Mouse (Mus musculus) liver, postnatal 0 days (tissue): ENCODE results near the gene Leng1. TPM values are rescaled to one million over a fixed set of nuclear protein-coding genes. Genes with fewer than 3 reads are reported as not detected.
A peak's percentile ranks its signal among the peaks of the same experiment; 100 is the strongest.
"Not testable (repeated sequence)": the region's sequence is repeated elsewhere in the genome, so short reads cannot be mapped to it uniquely, and the experiment has no call there.

Experiments used
- ATAC-seq: fragments of 200-750 bp; cut with Nextera tagmentation; 2 replicates; pipeline ENCODE4 v1.8.0; 2017; ENCODE audit warnings: mild to moderate bottlenecking, moderate library complexity
- DNase-seq: peaks from one replicate; pipeline ENCODE4 v3.0.0-alpha.2; 2016
- H3K27ac ChIP-seq: fragments of 300-500 bp; sonication (generic); 2 replicates; pipeline ENCODE4 v1.5.1; 2014; ENCODE audit warnings: antibody characterized with exemption, moderate library complexity, mild to moderate bottlenecking, low read depth
- H3K27me3 ChIP-seq: fragments of 300-500 bp; sonication (generic); 2 replicates; pipeline ENCODE4 v1.6.1; 2014; ENCODE audit warnings: low read length, control low read depth, mixed read lengths; ENCODE audit not compliant: insufficient read depth
- H3K36me3 ChIP-seq: fragments of 300-500 bp; sonication (generic); replicated peaks from 2 replicates; pipeline ENCODE4 v1.6.1; 2014; ENCODE audit warnings: mild to moderate bottlenecking, control low read depth, low read length, moderate library complexity, mixed read lengths; ENCODE audit not compliant: insufficient read depth
- H3K4me1 ChIP-seq: fragments of 300-500 bp; sonication (generic); 2 replicates; pipeline ENCODE4 v1.6.1; 2014; ENCODE audit warnings: antibody characterized with exemption, mild to moderate bottlenecking, control low read depth; ENCODE audit not compliant: insufficient read depth
- H3K4me2 ChIP-seq: fragments of 300-500 bp; sonication (generic); 2 replicates; pipeline ENCODE4 v1.6.1; 2014; ENCODE audit warnings: low read depth, mild to moderate bottlenecking, low read length, moderate library complexity, mixed read lengths
- H3K4me3 ChIP-seq: fragments of 300-500 bp; sonication (generic); 2 replicates; pipeline ENCODE4 v1.5.1; 2014; ENCODE audit warnings: low read depth, low read length
- H3K9ac ChIP-seq: fragments of 300-500 bp; sonication (generic); replicated peaks from 2 replicates; pipeline ENCODE4 v1.6.1; 2014; ENCODE audit warnings: mild to moderate bottlenecking, moderate library complexity
- H3K9me3 ChIP-seq: fragments of 300-500 bp; sonication (generic); 2 replicates; pipeline ENCODE4 v1.6.1; 2016; ENCODE audit warnings: mild to moderate bottlenecking, control low read depth, low read length, mixed read lengths
- CTCF ChIP-seq: sonication (generic); IDR thresholded peaks from 2 replicates; pipeline ENCODE4 v1.5.1; 2016; ENCODE audit warnings: antibody characterized with exemption, low read depth
- EP300 ChIP-seq: IDR thresholded peaks from 2 replicates; pipeline ENCODE4 v1.6.1; 2016; ENCODE audit warnings: antibody characterized with exemption, low read depth, mild to moderate bottlenecking
- whole genome bisulfite sequencing: fragments of 180-500 bp; shearing (Covaris S2); extraction: QIAGEN DNeasy Blood & Tissue Kit; methylation state at CpG from one replicate; pipeline ENCODE4 v1.1.7; 2014; ENCODE audit not compliant: insufficient replicate concordance; 5-methylcytosine and 5-hydroxymethylcytosine counted together
- polyA plus RNA-seq: library from polyadenylated mRNA; unstranded; fragments of >200 nt; fragmentation: Nextera tagmentation; extraction: Ambion mirVana; gene quantifications from 2 replicates; pipeline ENCODE4 v1.2.1, GENCODE M21; 2015

Gene Leng1
- polyA plus RNA-seq, 1 experiment from 2014 or later, result 7.0 TPM

- DNase-seq (peak; percentile 96), ATAC-seq (peak; percentile 93)
- 2% methylated on average over 42 of the region's 42 CpGs for WGBS
- H3K36me3 ChIP-seq, result peaks cover 35% of the 10 kb centered on the region
- peaks cover 11% of the 10 kb centered on the region for H3K4me1 ChIP-seq
- H3K27ac ChIP-seq, result peak within 1 kb of the TSS; percentile 93
- peak within 1 kb of the TSS; percentile 74 for H3K4me3 ChIP-seq
- H3K9me3 ChIP-seq, result no peaks in the 10 kb centered on the region
- H3K27me3 ChIP-seq, result no peaks in the 10 kb centered on the region
- TF ChIP-seq CTCF, result peak; percentile 30
- peak; percentile 72 for TF ChIP-seq EP300
- peak within 1 kb of the TSS; percentile 82 for H3K4me2 ChIP-seq
- H3K9ac ChIP-seq, result peak within 1 kb of the TSS; percentile 72
Measured at GRCm38 (mm10) chr7:3703879-3704441, 38.3 kb upstream of the Leng1 start, which contains the start of gene Rps9. Gene Rps9 (plus strand): TSS chr7:3703993.

- WGBS, result 20% methylated on average over 6 of the region's 6 CpGs
- H3K9ac ChIP-seq, result peak overlapping the region; percentile 42
- no peaks in the 10 kb centered on the region for H3K9me3 ChIP-seq
- H3K27me3 ChIP-seq, result no peaks in the 10 kb centered on the region
- DNase-seq (no peak), ATAC-seq (peak; percentile 28)
- H3K4me3 ChIP-seq, result peak overlapping the region; percentile 74
- H3K36me3 ChIP-seq, result peaks cover 38% of the 10 kb centered on the region
- peak overlapping the region; percentile 82 for H3K4me2 ChIP-seq
- TF ChIP-seq CTCF, result no peak
- no peak for TF ChIP-seq EP300
- peak overlapping the region; percentile 93 for H3K27ac ChIP-seq
- H3K4me1 ChIP-seq, result peaks cover 11% of the 10 kb centered on the region
Measured at GRCm38 (mm10) chr7:3703148-3703878, 37.7 kb upstream of the Leng1 start.

- Histone ChIP-seq H3K4me2 (no peak overlapping the region), H3K36me3 (peaks cover 24% of the 10 kb centered on the region), H3K4me1 (peaks cover 5% of the 10 kb centered on the region; the same call in 1 of the 2 replicates), H3K4me3 (no peak overlapping the region), H3K9me3 (no peaks in the 10 kb centered on the region), H3K9ac (no peak overlapping the region), H3K27ac (no peak overlapping the region), H3K27me3 (no peaks in the 10 kb centered on the region)
- TF ChIP-seq EP300, result no peak
- no peak for TF ChIP-seq CTCF
- no peak for DNase-seq
- ATAC-seq, result no peak
- WGBS, result 81% methylated on average over 6 of the region's 6 CpGs
Measured at GRCm38 (mm10) chr7:3698471-3698870, 32.8 kb upstream of the Leng1 start.

- Histone ChIP-seq H3K9ac (peak overlapping the region; percentile 79), H3K4me3 (peak overlapping the region; percentile 73), H3K4me2 (peak overlapping the region; percentile 93), H3K4me1 (peaks cover 19% of the 10 kb centered on the region), H3K27ac (peak overlapping the region; percentile 88), H3K36me3 (peaks cover 12% of the 10 kb centered on the region)
- not testable (repeated sequence) for H3K9me3 ChIP-seq, H3K27me3 ChIP-seq, ATAC-seq, DNase-seq
- WGBS, result 7% methylated on average over 9 of the region's 9 CpGs
Measured at GRCm38 (mm10) chr7:3694949-3695305, 29.3 kb upstream of the Leng1 start.

GRCm38 (mm10) chr7:3694076-3694948 lies 28.7 kb upstream of the Leng1 start:
- no peaks in the 10 kb centered on the region for H3K9me3 ChIP-seq
- ATAC-seq, result peak; percentile 49
- peak; percentile 78 for DNase-seq
- WGBS, result 2% methylated on average over 40 of the region's 55 CpGs
- peaks cover 10% of the 10 kb centered on the region for H3K36me3 ChIP-seq
- peak overlapping the region; percentile 73 for H3K4me3 ChIP-seq
- TF ChIP-seq EP300 (no peak), CTCF (no peak)
- H3K4me2 ChIP-seq, result peak overlapping the region; percentile 93
- H3K4me1 ChIP-seq, result peaks cover 19% of the 10 kb centered on the region
- no peaks in the 10 kb centered on the region for H3K27me3 ChIP-seq
- peak overlapping the region; percentile 79 for H3K9ac ChIP-seq
- peak overlapping the region; percentile 88 for H3K27ac ChIP-seq

GRCm38 (mm10) chr7:3693809-3694075 lies 28.1 kb upstream of the Leng1 start:
- Histone ChIP-seq H3K9me3 (no peaks in the 10 kb centered on the region), H3K9ac (peak overlapping the region; percentile 79), H3K27ac (peak overlapping the region; percentile 88), H3K36me3 (peaks cover 10% of the 10 kb centered on the region), H3K4me1 (peaks cover 19% of the 10 kb centered on the region), H3K4me3 (peak overlapping the region; percentile 73), H3K4me2 (peak overlapping the region; percentile 93), H3K27me3 (no peaks in the 10 kb centered on the region)
- ATAC-seq (no peak; the same call in 1 of the 2 replicates), DNase-seq (no peak)
- WGBS, result under 1% methylated on average over 18 of the region's 18 CpGs
- TF ChIP-seq CTCF (no peak), EP300 (no peak)
